Mouse (Mus musculus): ENCODE data around the gene Mfsd6. TPM values are rescaled to one million over a fixed set of nuclear protein-coding genes. Genes with fewer than 3 reads are reported as not detected.
"Not testable (repeated sequence)": the region's sequence is repeated elsewhere in the genome, so short reads cannot be mapped to it uniquely, and the experiment has no call there.

The Mfsd6 gene
- polyA plus RNA-seq, 1 experiment from 2014 or later: 6.7 TPM

DNA sequence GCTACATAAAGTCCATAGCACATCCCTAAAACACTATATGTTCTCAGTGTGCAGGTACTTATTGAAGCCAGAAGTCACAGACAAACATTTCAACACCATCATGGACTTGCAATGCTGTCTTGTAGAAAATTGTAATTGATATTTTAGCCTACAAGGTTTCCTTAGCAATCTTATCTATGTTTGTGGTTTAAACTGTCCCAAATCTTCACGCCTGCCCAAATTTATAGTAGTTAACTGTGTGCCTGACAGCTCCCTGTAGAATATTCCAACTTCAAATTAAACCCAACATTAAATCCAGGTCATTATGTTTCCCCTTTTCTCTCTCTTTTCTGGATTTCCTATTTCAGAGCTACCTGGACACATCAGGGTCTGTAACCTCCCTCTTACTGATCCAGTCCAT lies 25.3 kb downstream of the Mfsd6 start:
- Histone ChIP-seq H3K9ac (replicated peaks) (no peak overlapping the region), H3K36me3 (no peaks in the 10 kb centered on the region), H3K4me1 (no peaks in the 10 kb centered on the region), H3K4me3 (no peak overlapping the region), H3K27ac (replicated peaks) (no peak overlapping the region), H3K4me2 (replicated peaks) (no peak overlapping the region), H3K9me3 (no peaks in the 10 kb centered on the region), H3K27me3 (no peaks in the 10 kb centered on the region)
- 91% methylated on average over 1 of the region's 1 CpGs for WGBS
- ATAC-seq (replicated peaks): no peak

- H3K27me3 ChIP-seq; H3K9me3 ChIP-seq; H3K9ac ChIP-seq (replicated peaks); ATAC-seq (replicated peaks); H3K36me3 ChIP-seq; H3K4me3 ChIP-seq; H3K27ac ChIP-seq (replicated peaks); H3K4me1 ChIP-seq; H3K4me2 ChIP-seq (replicated peaks): not testable (repeated sequence)
- 92% methylated on average over 13 of the region's 13 CpGs for WGBS
Observed at GRCm38 (mm10) chr1:52694456-52694855, 32.8 kb downstream of the Mfsd6 start.

DNA sequence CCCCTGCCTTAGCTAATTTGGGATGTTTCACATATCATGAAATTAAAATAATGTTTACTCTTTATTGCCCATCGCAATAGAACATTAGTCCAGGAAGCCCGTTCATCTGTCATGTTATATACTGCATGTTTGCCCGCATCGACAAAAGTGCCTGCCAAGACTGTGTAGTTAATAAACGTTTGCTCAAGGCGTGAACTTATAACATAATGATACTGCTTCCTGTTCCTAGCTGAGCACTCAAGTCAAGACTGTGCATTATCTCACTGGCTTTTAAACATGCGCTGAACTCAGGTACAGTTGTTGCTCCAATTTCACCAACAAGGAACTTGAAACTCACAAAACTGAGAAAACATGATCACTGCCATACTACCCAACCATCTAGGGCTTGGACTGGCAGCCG lies 39.6 kb downstream of the Mfsd6 start:
- no peak for ATAC-seq (replicated peaks)
- H3K4me1 ChIP-seq: no peaks in the 10 kb centered on the region

GRCm38 (mm10) chr1:52683550-52683949 lies 43.7 kb downstream of the Mfsd6 start:
- H3K27me3 ChIP-seq: no peaks in the 10 kb centered on the region
- H3K4me1 ChIP-seq: no peaks in the 10 kb centered on the region
- H3K4me3 ChIP-seq: no peak overlapping the region
- H3K4me2 ChIP-seq (replicated peaks): no peak overlapping the region
- ATAC-seq (replicated peaks): no peak
- no peaks in the 10 kb centered on the region for H3K36me3 ChIP-seq
- H3K9ac ChIP-seq (replicated peaks): no peak overlapping the region
- WGBS: 62% methylated on average over 4 of the region's 4 CpGs
- no peaks in the 10 kb centered on the region for H3K9me3 ChIP-seq
- H3K27ac ChIP-seq (replicated peaks): no peak overlapping the region

More for the DNA sequence above, 39.6 kb downstream of the Mfsd6 start:
- Histone ChIP-seq H3K9me3 (no peaks in the 10 kb centered on the region), H3K4me2 (replicated peaks) (no peak overlapping the region), H3K9ac (replicated peaks) (no peak overlapping the region), H3K36me3 (no peaks in the 10 kb centered on the region), H3K27ac (replicated peaks) (no peak overlapping the region), H3K27me3 (no peaks in the 10 kb centered on the region), H3K4me3 (no peak overlapping the region)
- 85% methylated on average over 8 of the region's 8 CpGs for WGBS

DNA sequence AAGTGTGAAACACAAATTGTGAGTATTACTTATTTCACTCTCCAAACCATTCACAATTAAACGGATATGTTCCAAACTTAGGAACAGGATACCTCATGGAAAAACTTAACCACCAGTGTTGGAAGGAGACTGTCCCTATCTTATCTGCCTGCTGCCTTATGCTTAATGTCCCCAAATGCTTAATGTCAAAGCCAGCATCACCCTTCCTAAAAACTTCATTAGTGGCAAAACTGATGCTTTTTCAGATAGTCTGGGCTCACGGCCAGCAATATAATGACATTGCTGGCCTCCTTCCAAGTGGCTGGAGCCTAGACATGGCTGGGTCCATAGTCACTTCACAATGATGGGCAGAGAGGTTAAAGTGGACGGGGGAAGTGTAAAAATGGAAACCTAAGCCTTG lies 50.6 kb downstream of the Mfsd6 start:
- Histone ChIP-seq H3K27me3 (no peaks in the 10 kb centered on the region), H3K9me3 (no peaks in the 10 kb centered on the region), H3K9ac (replicated peaks) (no peak overlapping the region), H3K27ac (replicated peaks) (no peak overlapping the region), H3K4me1 (0 out of 2 replicates have a peak, but pooled peaks cover 6% of the 10 kb centered on the region), H3K4me3 (no peak overlapping the region), H3K4me2 (replicated peaks) (no peak overlapping the region), H3K36me3 (no peaks in the 10 kb centered on the region)
- WGBS: 48% methylated on average over 3 of the region's 3 CpGs
- no peak for ATAC-seq (replicated peaks)

- no peak overlapping the region for H3K9ac ChIP-seq (replicated peaks)
- no peaks in the 10 kb centered on the region for H3K36me3 ChIP-seq
- H3K27me3 ChIP-seq: no peaks in the 10 kb centered on the region
- no peaks in the 10 kb centered on the region for H3K9me3 ChIP-seq
- no peak for ATAC-seq (replicated peaks)
- H3K4me1 ChIP-seq: 0 out of 2 replicates have a peak, but pooled peaks cover 6% of the 10 kb centered on the region
- H3K4me3 ChIP-seq: no peak overlapping the region
- no peak overlapping the region for H3K4me2 ChIP-seq (replicated peaks)
- WGBS: 70% methylated on average over 7 of the region's 7 CpGs
- no peak overlapping the region for H3K27ac ChIP-seq (replicated peaks)
Observed at GRCm38 (mm10) chr1:52675561-52676551, 51.4 kb downstream of the Mfsd6 start.

DNA sequence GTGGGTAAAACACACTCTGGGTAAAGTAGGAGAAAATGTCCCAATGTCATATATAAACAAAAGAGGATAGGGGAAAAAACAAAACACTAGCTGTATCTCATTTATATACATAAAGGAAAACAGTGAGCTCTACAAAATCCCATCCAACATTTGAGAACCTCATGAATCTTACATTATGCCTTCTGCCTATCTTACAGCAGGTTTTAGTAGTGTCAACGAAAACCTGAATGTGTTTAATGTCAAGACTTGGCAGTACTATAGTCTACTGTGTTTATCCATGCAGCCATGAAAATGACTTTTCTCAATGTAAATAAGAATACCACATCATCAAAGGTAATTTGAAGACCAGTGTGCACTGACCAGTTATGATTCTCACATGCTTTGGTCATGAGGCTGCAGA lies 57.3 kb downstream of the Mfsd6 start:
- Histone ChIP-seq H3K4me3 (no peak overlapping the region), H3K4me1 (no peaks in the 10 kb centered on the region), H3K27ac (replicated peaks) (no peak overlapping the region), H3K9me3 (no peaks in the 10 kb centered on the region), H3K9ac (replicated peaks) (no peak overlapping the region), H3K27me3 (no peaks in the 10 kb centered on the region), H3K36me3 (no peaks in the 10 kb centered on the region), H3K4me2 (replicated peaks) (no peak overlapping the region)
- peak; percentile 53; the same call in 1 of the 2 replicates for ATAC-seq (replicated peaks)
- WGBS: 72% methylated on average over 1 of the region's 1 CpGs

DNA sequence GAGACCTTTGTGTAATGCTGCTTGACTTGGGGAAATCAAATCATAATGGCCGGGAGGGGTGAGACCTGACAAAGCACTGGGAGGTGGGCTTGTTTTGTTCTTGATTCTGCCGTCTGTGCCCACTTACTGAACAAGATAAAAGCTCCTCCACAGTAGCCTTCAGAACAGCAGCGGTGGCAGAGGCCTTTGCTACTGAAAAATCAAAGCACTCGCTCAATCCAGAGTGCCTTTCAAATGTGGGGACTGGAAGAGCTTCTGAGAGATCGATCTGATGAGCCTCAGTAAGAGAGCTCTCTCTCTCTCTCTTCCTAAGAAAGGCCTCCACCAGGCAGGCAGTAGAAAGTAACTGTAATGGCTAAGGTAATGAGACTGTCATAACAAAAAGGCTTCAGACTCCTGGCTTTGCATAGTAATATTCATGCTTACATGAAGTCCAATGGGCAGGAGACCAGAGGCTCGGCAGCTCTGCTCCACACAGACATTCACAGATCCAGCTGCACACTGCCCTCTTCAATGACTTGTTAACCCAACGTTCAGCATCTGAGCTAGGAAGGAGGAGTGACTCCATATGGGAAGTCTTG lies 58.4 kb downstream of the Mfsd6 start:
- Histone ChIP-seq H3K27me3 (no peaks in the 10 kb centered on the region), H3K9me3 (no peaks in the 10 kb centered on the region), H3K4me3 (no peak overlapping the region), H3K4me1 (no peaks in the 10 kb centered on the region), H3K36me3 (no peaks in the 10 kb centered on the region), H3K9ac (replicated peaks) (no peak overlapping the region), H3K27ac (replicated peaks) (no peak overlapping the region), H3K4me2 (replicated peaks) (no peak overlapping the region)
- 21% methylated on average over 7 of the region's 7 CpGs for WGBS
- peak; percentile 23; the same call in 1 of the 2 replicates for ATAC-seq (replicated peaks)

GRCm38 (mm10) chr1:52663228-52663627 lies 64.0 kb downstream of the Mfsd6 start:
- Histone ChIP-seq H3K9ac (replicated peaks) (no peak overlapping the region), H3K36me3 (peaks cover 10% of the 10 kb centered on the region), H3K4me1 (no peaks in the 10 kb centered on the region), H3K27me3 (no peaks in the 10 kb centered on the region), H3K4me3 (no peak overlapping the region), H3K27ac (replicated peaks) (0 out of 2 replicates have a peak overlapping the region, but pooled peaks have one; percentile 37), H3K9me3 (no peaks in the 10 kb centered on the region), H3K4me2 (replicated peaks) (no peak overlapping the region)
- 80% methylated on average over 7 of the region's 7 CpGs for WGBS
- ATAC-seq (replicated peaks): peak; percentile 66

- peaks cover 10% of the 10 kb centered on the region for H3K36me3 ChIP-seq
- WGBS: 84% methylated on average over 12 of the region's 12 CpGs
- H3K9me3 ChIP-seq: no peaks in the 10 kb centered on the region
- no peak overlapping the region for H3K27ac ChIP-seq (replicated peaks)
- no peaks in the 10 kb centered on the region for H3K4me1 ChIP-seq
- H3K4me3 ChIP-seq: no peak overlapping the region
- no peak for ATAC-seq (replicated peaks)
- no peaks in the 10 kb centered on the region for H3K27me3 ChIP-seq
- no peak overlapping the region for H3K4me2 ChIP-seq (replicated peaks)
- H3K9ac ChIP-seq (replicated peaks): no peak overlapping the region
Observed at GRCm38 (mm10) chr1:52660765-52661164, 66.5 kb downstream of the Mfsd6 start.

- 89% methylated on average over 2 of the region's 2 CpGs for WGBS
- Histone ChIP-seq H3K9me3 (no peaks in the 10 kb centered on the region), H3K4me2 (replicated peaks) (no peak overlapping the region), H3K27me3 (no peaks in the 10 kb centered on the region), H3K9ac (replicated peaks) (no peak overlapping the region), H3K27ac (replicated peaks) (no peak overlapping the region), H3K36me3 (peaks cover 10% of the 10 kb centered on the region), H3K4me3 (no peak overlapping the region), H3K4me1 (no peaks in the 10 kb centered on the region)
- ATAC-seq (replicated peaks): no peak
Observed at GRCm38 (mm10) chr1:52660278-52660677, 67.0 kb downstream of the Mfsd6 start.

- Histone ChIP-seq H3K4me2 (replicated peaks) (no peak overlapping the region), H3K27ac (replicated peaks) (no peak overlapping the region), H3K4me3 (no peak overlapping the region), H3K4me1 (no peaks in the 10 kb centered on the region), H3K36me3 (peaks cover 10% of the 10 kb centered on the region), H3K9ac (replicated peaks) (no peak overlapping the region), H3K9me3 (no peaks in the 10 kb centered on the region), H3K27me3 (no peaks in the 10 kb centered on the region)
- WGBS: 93% methylated on average over 7 of the region's 7 CpGs
- ATAC-seq (replicated peaks): no peak
Observed at GRCm38 (mm10) chr1:52658160-52658559, 69.1 kb downstream of the Mfsd6 start.
